Mouse (Mus musculus) spleen, adult 2 months (tissue): ENCODE data around the gene Osbp.

ENCODE experiments used
- CTCF ChIP-seq: fragments of 200-500 bp; IDR thresholded peaks from 2 replicates; pipeline ENCODE4 v1.5.1; 2011; ENCODE audit warnings: mild to moderate bottlenecking, inconsistent platforms; ENCODE audit not compliant: insufficient read depth, insufficient read length, insufficient replicate concordance; ENCODE audit errors: extremely low read depth
- POLR2A ChIP-seq: fragments of 200-500 bp; IDR thresholded peaks from 2 replicates; pipeline ENCODE4 v1.6.1; 2011; ENCODE audit warnings: low read depth, low read length, inconsistent platforms

- TF ChIP-seq CTCF (no peak), POLR2A (no peak)
Observed at GRCm38 (mm10) chr19:11966201-11966636, 478 bp downstream of the Osbp start.
